Mouse (Mus musculus) spleen, postnatal 4 days (tissue): ENCODE data around the gene Mturn.
A peak's percentile ranks its signal among the peaks of the same experiment; 100 is the strongest.

Experiments used
- DNase-seq, 2 experiments: peaks; one replicate each; pipeline ENCODE4 v3.0.0; 2022; ENCODE audit warnings: low spot score in 2 of 2

The Mturn gene

GRCm38 (mm10) chr6:54680891-54681745 is at the start of gene Mturn:
Gene Mturn (plus strand): TSS chr6:54681624.
- peak; percentile 99 to 100 for DNase-seq

- DNase-seq, result no peak
Measured at GRCm38 (mm10) chr6:54639877-54640276, 41.5 kb upstream of the Mturn start.

- DNase-seq, result no peak
Measured at GRCm38 (mm10) chr6:54641953-54642352, 39.5 kb upstream of the Mturn start.

- peak in 1 of 2 experiments; percentile 20 for DNase-seq
Measured at GRCm38 (mm10) chr6:54643181-54643580, 38.2 kb upstream of the Mturn start.

- DNase-seq, result no peak
Measured at GRCm38 (mm10) chr6:54655471-54656095, 25.8 kb upstream of the Mturn start.

GRCm38 (mm10) chr6:54657861-54658260 is 23.6 kb upstream of the Mturn start:
- no peak for DNase-seq

- no peak for DNase-seq
Measured at GRCm38 (mm10) chr6:54669868-54670267, 11.6 kb upstream of the Mturn start.

- DNase-seq, result peak in 1 of 2 experiments; percentile 50
Measured at GRCm38 (mm10) chr6:54672901-54673300, 8.5 kb upstream of the Mturn start.

GRCm38 (mm10) chr6:54679686-54680085 is 1.7 kb upstream of the Mturn start:
- DNase-seq, result peak; percentile 77 to 80

GRCm38 (mm10) chr6:54681746-54682428 is 463 bp downstream of the Mturn start:
- DNase-seq, result peak; percentile 77 to 91

- DNase-seq, result no peak
Measured at GRCm38 (mm10) chr6:54684085-54684484, 2.7 kb downstream of the Mturn start.

GRCm38 (mm10) chr6:54685103-54685502 is 3.7 kb downstream of the Mturn start:
- DNase-seq, result peak in 1 of 2 experiments; percentile 48

GRCm38 (mm10) chr6:54685716-54686395 is 4.4 kb downstream of the Mturn start:
- peak in 1 of 2 experiments; percentile 63 for DNase-seq

GRCm38 (mm10) chr6:54686946-54687737 is 5.7 kb downstream of the Mturn start:
- peak in 1 of 2 experiments; percentile 56 for DNase-seq

GRCm38 (mm10) chr6:54688467-54689323 is 7.3 kb downstream of the Mturn start:
- DNase-seq, result peak in 1 of 2 experiments; percentile 55

GRCm38 (mm10) chr6:54689686-54690085 is 8.3 kb downstream of the Mturn start:
- no peak for DNase-seq

GRCm38 (mm10) chr6:54690838-54691237 is 9.4 kb downstream of the Mturn start:
- peak in 1 of 2 experiments; percentile 48 for DNase-seq

- DNase-seq, result peak in 1 of 2 experiments; percentile 57
Measured at GRCm38 (mm10) chr6:54691368-54692116, 10.1 kb downstream of the Mturn start.

- DNase-seq, result no peak
Measured at GRCm38 (mm10) chr6:54692201-54692600, 10.8 kb downstream of the Mturn start.
